Mouse (Mus musculus) forebrain, embryonic 13.5 days (tissue): Measurements from ENCODE around the gene Ddr2. TPM values are rescaled to one million over a fixed set of nuclear protein-coding genes. Genes with fewer than 3 reads are reported as not detected.

Experiments
- ATAC-seq: fragments of 200-750 bp; cut with Nextera tagmentation; 2 replicates; pipeline ENCODE4 v1.8.0; 2017
- H3K27ac ChIP-seq: fragments of 300-500 bp; sonication (generic); 2 replicates; pipeline ENCODE4 v1.5.1; 2015; ENCODE audit warnings: inconsistent platforms, mild to moderate bottlenecking, moderate library complexity
- H3K27me3 ChIP-seq: fragments of 300-500 bp; sonication (generic); 2 replicates; pipeline ENCODE4 v1.6.1; 2015; ENCODE audit warnings: mild to moderate bottlenecking, inconsistent platforms
- H3K36me3 ChIP-seq: fragments of 300-500 bp; sonication (generic); 2 replicates; pipeline ENCODE4 v1.6.1; 2015; ENCODE audit warnings: mild to moderate bottlenecking, inconsistent platforms; ENCODE audit not compliant: poor library complexity, severe bottlenecking
- H3K4me1 ChIP-seq: fragments of 300-500 bp; sonication (generic); 2 replicates; pipeline ENCODE4 v1.6.1; 2015; ENCODE audit warnings: inconsistent platforms
- H3K4me2 ChIP-seq: fragments of 300-500 bp; sonication (generic); 2 replicates; pipeline ENCODE4 v1.6.1; 2015; ENCODE audit warnings: inconsistent platforms, mild to moderate bottlenecking, moderate library complexity
- H3K4me3 ChIP-seq: fragments of 300-500 bp; sonication (generic); 2 replicates; pipeline ENCODE4 v1.5.1; 2015; ENCODE audit warnings: mild to moderate bottlenecking, inconsistent platforms
- H3K9ac ChIP-seq: fragments of 300-500 bp; sonication (generic); 2 replicates; pipeline ENCODE4 v1.6.1; 2015; ENCODE audit warnings: mild to moderate bottlenecking, inconsistent platforms
- H3K9me3 ChIP-seq: fragments of 300-500 bp; sonication (generic); replicated peaks from 2 replicates; pipeline ENCODE4 v1.6.1; 2016; ENCODE audit warnings: inconsistent platforms
- WGBS: fragments of 180-500 bp; shearing (Covaris S2); methylation state at CpG from one replicate; pipeline ENCODE4 v1.1.7; 2015; 5-methylcytosine and 5-hydroxymethylcytosine counted together
- polyA plus RNA-seq: library from polyadenylated mRNA; unstranded; fragments of >200 nt; fragmentation: Nextera tagmentation; extraction: Ambion mirVana; gene quantifications from 2 replicates; pipeline ENCODE4 v1.2.1, GENCODE M21; 2015

Gene Ddr2
- polyA plus RNA-seq, 1 experiment from 2014 or later, result 5.3 TPM

DNA sequence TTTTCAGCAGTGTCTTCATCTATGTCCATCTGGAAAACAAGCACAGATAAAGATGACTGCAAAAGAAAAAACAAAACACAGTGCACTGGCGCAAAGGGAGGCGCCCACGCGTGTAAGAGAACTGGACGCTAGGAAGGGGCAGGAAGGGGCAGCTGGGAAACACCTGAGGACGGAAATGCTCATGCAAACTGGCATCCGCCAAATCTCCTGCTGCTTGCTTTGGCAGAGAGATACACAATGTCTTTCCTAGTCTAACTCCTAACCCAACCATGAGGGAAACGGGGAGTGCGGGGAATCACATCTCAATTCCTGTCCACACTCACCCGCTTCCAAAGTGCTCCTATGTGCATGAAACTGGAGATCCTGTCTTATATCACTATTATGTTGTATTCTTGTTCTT is 157.5 kb downstream of the Ddr2 start:
- Histone ChIP-seq H3K27ac (no peak overlapping the region), H3K4me2 (no peak overlapping the region), H3K4me1 (no peaks in the 10 kb centered on the region), H3K27me3 (no peaks in the 10 kb centered on the region), H3K36me3 (peaks cover 74% of the 10 kb centered on the region), H3K9ac (no peak overlapping the region), H3K9me3 (no peaks in the 10 kb centered on the region), H3K4me3 (no peak overlapping the region)
- no peak for ATAC-seq
- 97% methylated on average over 10 of the region's 10 CpGs for WGBS

- Histone ChIP-seq H3K9ac (no peak overlapping the region), H3K9me3 (no peaks in the 10 kb centered on the region), H3K36me3 (peaks cover 69% of the 10 kb centered on the region), H3K4me1 (no peaks in the 10 kb centered on the region), H3K27me3 (no peaks in the 10 kb centered on the region), H3K4me3 (no peak overlapping the region), H3K4me2 (no peak overlapping the region), H3K27ac (no peak overlapping the region)
- 95% methylated on average over 10 of the region's 10 CpGs for WGBS
- no peak for ATAC-seq
These were observed 157.9 kb downstream of the Ddr2 start for GRCm38 (mm10) chr1:169952636-169953035.

GRCm38 (mm10) chr1:169951561-169951960 is 159.0 kb downstream of the Ddr2 start:
- no peaks in the 10 kb centered on the region for H3K4me1 ChIP-seq
- H3K36me3 ChIP-seq, result peaks cover 62% of the 10 kb centered on the region
- H3K9me3 ChIP-seq, result no peaks in the 10 kb centered on the region
- H3K27me3 ChIP-seq, result no peaks in the 10 kb centered on the region
- WGBS, result 94% methylated on average over 6 of the region's 6 CpGs
- H3K4me2 ChIP-seq, result no peak overlapping the region
- ATAC-seq, result no peak
- no peak overlapping the region for H3K27ac ChIP-seq
- no peak overlapping the region for H3K9ac ChIP-seq
- H3K4me3 ChIP-seq, result no peak overlapping the region

DNA sequence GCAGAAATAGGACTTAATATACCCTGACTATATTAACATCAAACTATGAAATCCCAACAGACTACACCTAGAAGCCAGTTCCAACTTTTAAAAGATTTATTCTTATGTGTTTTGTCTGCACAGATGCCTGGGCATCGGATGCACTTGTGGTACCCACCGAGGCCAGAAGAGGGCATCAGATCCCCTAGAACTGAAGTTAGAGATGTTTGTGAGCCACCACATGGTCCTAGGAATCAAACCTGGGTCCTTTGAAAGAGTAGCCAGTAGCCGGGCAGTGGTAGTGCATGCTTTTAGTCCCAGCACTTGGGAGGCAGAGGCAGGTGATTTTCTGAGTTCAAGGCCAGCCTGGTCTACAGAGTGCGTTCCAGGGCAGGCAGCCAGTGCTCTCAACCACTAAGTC is 159.9 kb downstream of the Ddr2 start:
- no peak overlapping the region for H3K27ac ChIP-seq
- no peaks in the 10 kb centered on the region for H3K4me1 ChIP-seq
- H3K4me2 ChIP-seq, result no peak overlapping the region
- no peaks in the 10 kb centered on the region for H3K9me3 ChIP-seq
- H3K9ac ChIP-seq, result no peak overlapping the region
- ATAC-seq, result no peak
- 93% methylated on average over 4 of the region's 4 CpGs for WGBS
- H3K36me3 ChIP-seq, result peaks cover 52% of the 10 kb centered on the region
- H3K27me3 ChIP-seq, result no peaks in the 10 kb centered on the region
- no peak overlapping the region for H3K4me3 ChIP-seq

DNA sequence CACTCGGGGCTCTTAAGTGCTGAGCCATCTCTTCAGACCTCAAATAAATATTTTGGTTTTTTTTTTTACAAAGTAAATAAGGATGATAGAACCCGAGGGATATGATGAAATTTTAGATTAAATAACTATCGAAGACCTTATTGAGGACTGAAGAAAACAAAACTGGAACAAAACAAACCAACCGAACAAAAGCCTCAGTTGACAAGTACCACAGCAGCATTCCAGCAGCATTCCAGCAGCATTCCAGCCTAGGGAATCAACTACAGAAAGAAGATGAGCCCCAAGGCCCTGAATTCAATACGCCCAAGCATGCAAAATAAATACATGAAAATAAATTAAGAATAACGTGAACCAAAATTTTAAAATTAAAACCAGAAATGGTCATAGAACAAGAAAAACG is 160.6 kb downstream of the Ddr2 start:
- 83% methylated on average over 7 of the region's 7 CpGs for WGBS
- no peak for ATAC-seq
- Histone ChIP-seq H3K4me3 (no peak overlapping the region), H3K4me2 (no peak overlapping the region), H3K36me3 (peaks cover 46% of the 10 kb centered on the region), H3K9ac (no peak overlapping the region), H3K27me3 (no peaks in the 10 kb centered on the region), H3K4me1 (no peaks in the 10 kb centered on the region), H3K27ac (no peak overlapping the region), H3K9me3 (no peaks in the 10 kb centered on the region)

DNA sequence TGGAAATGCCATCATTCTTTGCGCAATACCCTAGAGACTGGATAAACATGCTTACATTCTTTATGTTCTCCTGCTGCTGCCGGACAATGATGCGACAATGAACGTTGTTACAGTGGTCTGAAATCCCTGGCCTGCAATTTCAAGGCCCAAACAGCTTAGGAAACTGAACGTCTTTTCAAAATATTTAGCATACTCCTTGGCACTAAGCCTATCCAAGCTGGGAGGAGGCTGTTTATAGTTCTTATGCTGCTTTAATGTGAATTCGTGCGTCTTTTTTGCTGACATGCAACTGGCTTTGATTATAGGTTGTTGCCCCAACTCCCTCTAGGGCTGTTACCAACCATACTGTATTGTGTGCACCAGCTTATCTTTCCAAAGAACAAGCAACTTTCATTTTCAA is 161.7 kb downstream of the Ddr2 start:
- ATAC-seq, result no peak
- Histone ChIP-seq H3K36me3 (peaks cover 37% of the 10 kb centered on the region), H3K4me3 (no peak overlapping the region), H3K4me1 (no peaks in the 10 kb centered on the region), H3K9ac (no peak overlapping the region), H3K9me3 (no peaks in the 10 kb centered on the region), H3K4me2 (no peak overlapping the region), H3K27me3 (no peaks in the 10 kb centered on the region), H3K27ac (no peak overlapping the region)
- WGBS, result 85% methylated on average over 7 of the region's 7 CpGs

- Histone ChIP-seq H3K4me3 (no peak overlapping the region), H3K36me3 (peaks cover 31% of the 10 kb centered on the region), H3K4me2 (no peak overlapping the region), H3K27ac (no peak overlapping the region), H3K9ac (no peak overlapping the region), H3K4me1 (no peaks in the 10 kb centered on the region), H3K9me3 (no peaks in the 10 kb centered on the region), H3K27me3 (no peaks in the 10 kb centered on the region)
- ATAC-seq, result no peak
- WGBS, result 91% methylated on average over 7 of the region's 7 CpGs
These were observed 162.3 kb downstream of the Ddr2 start for GRCm38 (mm10) chr1:169948280-169948679.

- no peak for ATAC-seq
- WGBS, result 83% methylated on average over 6 of the region's 6 CpGs
- Histone ChIP-seq H3K9ac (no peak overlapping the region), H3K4me2 (no peak overlapping the region), H3K27ac (no peak overlapping the region), H3K4me1 (no peaks in the 10 kb centered on the region), H3K9me3 (no peaks in the 10 kb centered on the region), H3K27me3 (no peaks in the 10 kb centered on the region), H3K4me3 (no peak overlapping the region), H3K36me3 (peaks cover 25% of the 10 kb centered on the region)
These were observed 162.9 kb downstream of the Ddr2 start for GRCm38 (mm10) chr1:169947654-169948053.

- Histone ChIP-seq H3K4me1 (no peaks in the 10 kb centered on the region), H3K4me2 (no peak overlapping the region), H3K4me3 (no peak overlapping the region), H3K36me3 (peaks cover 10% of the 10 kb centered on the region), H3K27me3 (no peaks in the 10 kb centered on the region), H3K9me3 (no peaks in the 10 kb centered on the region), H3K27ac (no peak overlapping the region), H3K9ac (no peak overlapping the region)
- ATAC-seq, result no peak
- 76% methylated on average over 3 of the region's 3 CpGs for WGBS
These were observed 164.6 kb downstream of the Ddr2 start for GRCm38 (mm10) chr1:169946004-169946403.

GRCm38 (mm10) chr1:169939345-169939744 is 171.2 kb downstream of the Ddr2 start:
- Histone ChIP-seq H3K4me3 (no peak overlapping the region), H3K36me3 (no peaks in the 10 kb centered on the region), H3K4me1 (peaks cover 5% of the 10 kb centered on the region; the same call in 1 of the 2 replicates), H3K27me3 (no peaks in the 10 kb centered on the region), H3K9me3 (no peaks in the 10 kb centered on the region), H3K4me2 (no peak overlapping the region), H3K9ac (no peak overlapping the region), H3K27ac (no peak overlapping the region)
- whole genome bisulfite sequencing, result 9% methylated on average over 2 of the region's 2 CpGs
- ATAC-seq, result no peak

GRCm38 (mm10) chr1:169934005-169934725 is 176.4 kb downstream of the Ddr2 start:
- 27% methylated on average over 16 of the region's 16 CpGs for WGBS
- Histone ChIP-seq H3K9ac (peak overlapping the region; percentile 23; the same call in 1 of the 2 replicates), H3K9me3 (no peaks in the 10 kb centered on the region), H3K4me3 (peak overlapping the region; percentile 30), H3K27me3 (no peaks in the 10 kb centered on the region), H3K36me3 (no peaks in the 10 kb centered on the region), H3K27ac (peak overlapping the region; percentile 54), H3K4me1 (peaks cover 15% of the 10 kb centered on the region), H3K4me2 (peak overlapping the region; percentile 51)
- peak; percentile 81 for ATAC-seq

DNA sequence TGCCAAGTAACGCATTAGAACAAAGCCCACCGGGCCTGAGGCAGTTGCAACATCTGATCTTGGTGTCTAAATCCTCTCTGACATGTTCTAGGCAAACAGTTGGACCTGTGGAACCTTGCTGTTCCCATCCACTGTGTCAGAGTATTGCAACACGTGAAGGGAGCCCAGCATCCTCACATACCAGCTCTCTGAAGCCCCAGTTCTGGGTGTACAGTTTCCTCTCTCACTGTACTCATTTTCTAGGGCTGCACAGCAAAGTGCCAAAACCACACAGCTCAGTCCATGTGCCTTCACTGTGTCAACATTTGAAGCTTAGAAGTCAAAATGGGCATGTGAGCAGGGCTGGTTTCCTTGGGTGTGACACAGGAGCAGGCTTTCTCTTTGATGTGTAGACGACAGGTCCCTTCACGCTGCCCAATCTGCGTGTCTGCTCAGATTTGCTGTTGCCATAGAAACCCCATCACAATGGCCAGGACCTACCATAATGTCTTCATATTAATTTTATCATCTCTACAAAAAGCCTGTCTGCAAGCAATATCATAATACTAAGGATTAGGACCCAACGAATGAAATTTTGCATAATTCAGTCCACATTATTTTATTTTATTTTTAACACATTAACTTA is 178.3 kb downstream of the Ddr2 start:
- 64% methylated on average over 7 of the region's 7 CpGs for WGBS
- Histone ChIP-seq H3K36me3 (no peaks in the 10 kb centered on the region), H3K27ac (no peak overlapping the region), H3K4me3 (no peak overlapping the region), H3K9ac (no peak overlapping the region), H3K4me1 (peaks cover 30% of the 10 kb centered on the region), H3K27me3 (no peaks in the 10 kb centered on the region), H3K9me3 (no peaks in the 10 kb centered on the region), H3K4me2 (no peak overlapping the region)
- no peak for ATAC-seq

DNA sequence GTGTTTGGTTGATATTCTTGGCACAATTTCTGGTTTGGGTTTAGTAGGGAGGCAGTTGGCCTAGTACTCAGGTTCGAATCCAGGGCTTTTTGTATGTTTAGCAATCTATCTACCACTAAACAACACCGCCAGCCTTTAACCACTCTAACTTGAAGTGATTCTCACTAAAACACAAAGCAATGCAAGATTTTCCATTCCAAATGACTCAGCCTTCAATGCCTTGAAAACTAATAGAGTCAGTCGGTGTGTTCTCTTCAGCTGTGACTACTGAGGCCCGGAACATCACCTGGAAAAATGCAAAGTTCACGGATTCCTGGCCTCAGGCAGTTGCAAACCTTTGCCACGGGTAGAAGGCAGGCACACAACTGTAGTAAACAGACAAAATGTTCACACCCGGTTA is 178.9 kb downstream of the Ddr2 start:
- WGBS, result 86% methylated on average over 7 of the region's 7 CpGs

More for the DNA sequence above, 178.9 kb downstream of the Ddr2 start:
- ATAC-seq, result no peak
- no peak overlapping the region for H3K4me2 ChIP-seq
- H3K9ac ChIP-seq, result no peak overlapping the region
- H3K27ac ChIP-seq, result no peak overlapping the region
- peaks cover 30% of the 10 kb centered on the region for H3K4me1 ChIP-seq
- H3K4me3 ChIP-seq, result no peak overlapping the region
- no peaks in the 10 kb centered on the region for H3K9me3 ChIP-seq
- no peaks in the 10 kb centered on the region for H3K27me3 ChIP-seq
- no peaks in the 10 kb centered on the region for H3K36me3 ChIP-seq
